8 mouse cellular contexts compared by ENCODE assay signal in genomic region chrX:95026361-95026892, GRCm38 (mm10). TPM values are rescaled to one million over a fixed set of nuclear protein-coding genes. Genes with fewer than 3 reads are reported as not detected.
DNase-seq lines count a peak whose midpoint lies in the region; ATAC-seq and TF ChIP-seq lines count a peak whose summit lies in the region.

TSS of gene Spin4 (minus strand) at chrX:95026682.

- intact Hi-C loops in heart, adult 2 months (cut with DNase I), result loop anchor here (5.0 kb wide), 2 partner anchors 141 to 421 kb away; no protein-coding TSS in a partner anchor

- TF ChIP-seq EP300 in heart, adult 2 months (IDR thresholded peaks at IDR 0.05; ENCODE audit: insufficient read depth, low read depth, low read length), result 0 out of 2 replicates have a peak, but pooled peaks have one; percentile 34

- no peaks in the 10 kb centered on the region for H3K4me1 ChIP-seq in embryonic facial prominence, embryonic 12.5 days
- H3K4me1 ChIP-seq in heart, adult 2 months (ENCODE audit: control insufficient read depth, insufficient read depth, low read length), result no peaks in the 10 kb centered on the region; the same call in 1 of the 2 replicates
- no peaks in the 10 kb centered on the region for H3K4me1 ChIP-seq in limb, embryonic 10.5 days
- no peaks in the 10 kb centered on the region for H3K4me1 ChIP-seq in midbrain, embryonic 11.5 days (ENCODE audit: control insufficient read depth, insufficient read depth, low read length)
- H3K4me1 ChIP-seq in stomach, embryonic 14.5 days (ENCODE audit: control insufficient read depth, insufficient read depth, low read length), result no peaks in the 10 kb centered on the region

- peak within 1 kb of the TSS; percentile 54 for H3K4me2 ChIP-seq in embryonic facial prominence, embryonic 12.5 days (replicated peaks)
- H3K4me2 ChIP-seq in midbrain, embryonic 11.5 days, result peak within 1 kb of the TSS; percentile 56
- peak within 1 kb of the TSS; percentile 50 for H3K4me2 ChIP-seq in stomach, embryonic 14.5 days (replicated peaks; ENCODE audit: low read depth, low read length)

- H3K27me3 ChIP-seq in embryonic facial prominence, embryonic 12.5 days, result peaks cover 4% of the 10 kb centered on the region; the same call in 1 of the 2 replicates
- H3K27me3 ChIP-seq in heart, adult 2 months (ENCODE audit: control insufficient read depth, insufficient read depth, low read length), result no peaks in the 10 kb centered on the region
- peaks cover 35% of the 10 kb centered on the region for H3K27me3 ChIP-seq in limb, embryonic 10.5 days (ENCODE audit: low read depth, poor library complexity, severe bottlenecking)
- no peaks in the 10 kb centered on the region for H3K27me3 ChIP-seq in midbrain, embryonic 11.5 days (ENCODE audit: control insufficient read depth, insufficient read depth, low read length)
- no peaks in the 10 kb centered on the region for H3K27me3 ChIP-seq in stomach, embryonic 14.5 days (ENCODE audit: control insufficient read depth, insufficient read depth, low read length)

- H3K27ac ChIP-seq in embryonic facial prominence, embryonic 12.5 days, result peak within 1 kb of the TSS; percentile 96
- H3K27ac ChIP-seq in heart, adult 2 months, result peak within 1 kb of the TSS; percentile 80
- H3K27ac ChIP-seq in limb, embryonic 10.5 days, result peak within 1 kb of the TSS; percentile 88
- peak within 1 kb of the TSS; percentile 80 for H3K27ac ChIP-seq in midbrain, embryonic 11.5 days (ENCODE audit: low read depth, low read length)
- peak within 1 kb of the TSS; percentile 93 for H3K27ac ChIP-seq in stomach, embryonic 14.5 days (ENCODE audit: low read length)

- H3K79me2 ChIP-seq in heart, adult 2 months (replicated peaks; ENCODE audit: control insufficient read depth, insufficient read depth, low read length), result no peaks in the 10 kb centered on the region

- no peaks in the 10 kb centered on the region for H3K9me3 ChIP-seq in embryonic facial prominence, embryonic 12.5 days
- H3K9me3 ChIP-seq in limb, embryonic 10.5 days (replicated peaks), result no peaks in the 10 kb centered on the region
- H3K9me3 ChIP-seq in midbrain, embryonic 11.5 days (ENCODE audit: control insufficient read depth, low read length), result no peaks in the 10 kb centered on the region
- H3K9me3 ChIP-seq in stomach, embryonic 14.5 days (ENCODE audit: control insufficient read depth, low read depth, low read length), result no peaks in the 10 kb centered on the region

- DNase-seq in A20 (ENCODE audit: low read depth, low spot score), result peak; percentile 61
- peak; percentile 82 to 86 for DNase-seq in adrenal gland, postnatal 36 days
- peak; percentile 78 to 83 for DNase-seq in heart, adult 2 months
- peak; percentile 70 for DNase-seq in kidney, adult 18-20 months
- peak; percentile 75 for DNase-seq in limb, embryonic 10.5 days (ENCODE audit: low spot score)
- peak; percentile 94 for DNase-seq in midbrain, embryonic 11.5 days (ENCODE audit: low spot score, missing footprints)

- TF ChIP-seq POLR2A in heart, adult 2 months (IDR thresholded peaks at IDR 0.05; ENCODE audit: insufficient read depth, low read depth, low read length), result peak; percentile 86

- WGBS in embryonic facial prominence, embryonic 12.5 days, result 17% methylated on average over 28 of the region's 30 CpGs
- 17% methylated on average over 29 of the region's 30 CpGs for WGBS in heart, adult 2 months
- 9% methylated on average over 30 of the region's 30 CpGs for WGBS in limb, embryonic 10.5 days
- 16% methylated on average over 29 of the region's 30 CpGs for WGBS in midbrain, embryonic 11.5 days
- 22% methylated on average over 30 of the region's 30 CpGs for WGBS in stomach, embryonic 14.5 days

- peak within 1 kb of the TSS; percentile 54 for H3K9ac ChIP-seq in embryonic facial prominence, embryonic 12.5 days
- peak within 1 kb of the TSS; percentile 78 for H3K9ac ChIP-seq in heart, adult 2 months (ENCODE audit: low read depth, low read length)
- H3K9ac ChIP-seq in midbrain, embryonic 11.5 days (ENCODE audit: low read length), result peak within 1 kb of the TSS; percentile 69
- peak within 1 kb of the TSS; percentile 32 for H3K9ac ChIP-seq in stomach, embryonic 14.5 days (replicated peaks; ENCODE audit: low read depth, low read length)

- peak within 1 kb of the TSS; percentile 47 for H3K4me3 ChIP-seq in embryonic facial prominence, embryonic 12.5 days
- H3K4me3 ChIP-seq in heart, adult 2 months, result peak within 1 kb of the TSS; percentile 60
- peak within 1 kb of the TSS; percentile 57 for H3K4me3 ChIP-seq in limb, embryonic 10.5 days
- peak within 1 kb of the TSS; percentile 46 for H3K4me3 ChIP-seq in midbrain, embryonic 11.5 days (ENCODE audit: low read depth, low read length)
- peak within 1 kb of the TSS; percentile 44 for H3K4me3 ChIP-seq in stomach, embryonic 14.5 days (ENCODE audit: low read depth, low read length)

- no peak for TF ChIP-seq CTCF in heart, adult 2 months (IDR thresholded peaks at IDR 0.05)

- ATAC-seq in embryonic facial prominence, embryonic 12.5 days (ENCODE audit: insufficient number of reproducible peaks, insufficient read depth, low FRiP score, low TSS enrichment), result peak; percentile 98
- peak; percentile 94 for ATAC-seq in midbrain, embryonic 11.5 days (ENCODE audit: low FRiP score)
- peak; percentile 93; the same call in 1 of the 2 replicates for ATAC-seq in stomach, embryonic 14.5 days (ENCODE audit: insufficient number of reproducible peaks, insufficient read depth, low FRiP score, low read depth)

- H3K36me3 ChIP-seq in embryonic facial prominence, embryonic 12.5 days, result no peaks in the 10 kb centered on the region
- H3K36me3 ChIP-seq in heart, adult 2 months (ENCODE audit: control insufficient read depth, insufficient read depth, low read length), result no peaks in the 10 kb centered on the region
- no peaks in the 10 kb centered on the region for H3K36me3 ChIP-seq in limb, embryonic 10.5 days
- H3K36me3 ChIP-seq in midbrain, embryonic 11.5 days (ENCODE audit: control insufficient read depth, insufficient read depth, low read length), result no peaks in the 10 kb centered on the region
- H3K36me3 ChIP-seq in stomach, embryonic 14.5 days (ENCODE audit: control insufficient read depth, insufficient read depth, low read length), result no peaks in the 10 kb centered on the region

RNA-seq across cellular contexts. Expression of gene Spin4, which starts in this region (rescaled TPM):
- 1 to 10 TPM; 2.3 to 2.7 TPM for total RNA-seq in adrenal gland, postnatal 36 days (2021)
- polyA plus RNA-seq in embryonic facial prominence, embryonic 12.5 days (2016; fragmentation: Nextera tagmentation; extraction: Ambion mirVana), result 11.7 and 15.2 TPM in 2 replicates
- under 1 TPM; 0.76 to 0.86 TPM for total RNA-seq in heart, adult 2 months (2021)
- polyA plus RNA-seq in heart, adult 2 months (2012; rRNA removed), result 0.35 and 0.70 TPM in 2 replicates
- polyA plus RNA-seq in limb, embryonic 10.5 days (2016; fragmentation: Nextera tagmentation; extraction: Ambion mirVana), result 3.9 and 6.1 TPM in 2 replicates
- 10.1 and 10.5 TPM in 2 replicates for polyA plus RNA-seq in midbrain, embryonic 11.5 days (2014; fragmentation: Nextera tagmentation; extraction: Ambion mirVana)
- 11.5 and 12.8 TPM in 2 replicates for polyA plus RNA-seq in stomach, embryonic 14.5 days (2014; fragmentation: Nextera tagmentation; extraction: Ambion mirVana)

Comparison
In these comparisons a context has a peak if more than half of its experiments do, and no peak if none do; other contexts are left out.
1. Peak in every context shown above with its lines: DNase-seq, ATAC-seq, H3K4me3 ChIP-seq and H3K27ac ChIP-seq.
2. Peak in DNase-seq, H3K4me3 ChIP-seq, H3K27ac ChIP-seq and H3K9ac ChIP-seq in heart, adult 2 months; RNA of the gene not detected or under 1 TPM.